Mouse (Mus musculus) lung, embryonic 14.5 days (tissue): ENCODE results near the gene Arrdc1. TPM values are rescaled to one million over a fixed set of nuclear protein-coding genes. Genes with fewer than 3 reads are reported as not detected.

Source experiments
- ATAC-seq: fragments of 200-750 bp; cut with Nextera tagmentation; 2 replicates; pipeline ENCODE4 v1.8.0; 2017; ENCODE audit warnings: mild to moderate bottlenecking, moderate TSS enrichment, moderate library complexity; ENCODE audit not compliant: insufficient read depth
- DNase-seq: peaks from one replicate; pipeline ENCODE4 v3.0.0-alpha.2; 2015
- H3K27ac ChIP-seq: fragments of 300-500 bp; sonication (generic); 2 replicates; pipeline ENCODE4 v1.5.1; 2014; ENCODE audit warnings: low read depth, mild to moderate bottlenecking, moderate library complexity
- H3K27me3 ChIP-seq: fragments of 300-500 bp; sonication (generic); 2 replicates; pipeline ENCODE4 v1.6.1; 2014; ENCODE audit warnings: low read length, control low read depth; ENCODE audit not compliant: insufficient read depth
- H3K36me3 ChIP-seq: fragments of 300-500 bp; sonication (generic); 2 replicates; pipeline ENCODE4 v1.6.1; 2014; ENCODE audit warnings: control low read depth; ENCODE audit not compliant: insufficient read depth
- H3K4me1 ChIP-seq: fragments of 300-500 bp; sonication (generic); 2 replicates; pipeline ENCODE4 v1.6.1; 2014; ENCODE audit warnings: antibody characterized with exemption, control low read depth; ENCODE audit not compliant: insufficient read depth
- H3K4me2 ChIP-seq: fragments of 300-500 bp; sonication (generic); 2 replicates; pipeline ENCODE4 v1.6.1; 2014; ENCODE audit warnings: mild to moderate bottlenecking
- H3K4me3 ChIP-seq: fragments of 300-500 bp; sonication (generic); 2 replicates; pipeline ENCODE4 v1.5.1; 2014; ENCODE audit warnings: low read depth, low read length
- H3K9ac ChIP-seq: fragments of 300-500 bp; sonication (generic); 2 replicates; pipeline ENCODE4 v1.6.1; 2014
- H3K9me3 ChIP-seq: fragments of 300-500 bp; sonication (generic); 2 replicates; pipeline ENCODE4 v1.6.1; 2016; ENCODE audit warnings: low read depth, low read length, control low read depth
- CTCF ChIP-seq: IDR thresholded peaks from 2 replicates; pipeline ENCODE4 v1.5.1; 2016; ENCODE audit warnings: antibody characterized with exemption, low read depth
- WGBS: fragments of 180-500 bp; shearing (Covaris S2); extraction: QIAGEN DNeasy Blood & Tissue Kit; methylation state at CpG from one replicate; pipeline ENCODE4 v1.1.7; 2014; 5-methylcytosine and 5-hydroxymethylcytosine counted together
- polyA plus RNA-seq: library from polyadenylated mRNA; unstranded; fragments of >200 nt; fragmentation: Nextera tagmentation; extraction: Ambion mirVana; gene quantifications from 2 replicates; pipeline ENCODE4 v1.2.1, GENCODE M21; 2014

The Arrdc1 gene
- polyA plus RNA-seq, 1 experiment from 2014 or later, result 76.4 TPM

DNA sequence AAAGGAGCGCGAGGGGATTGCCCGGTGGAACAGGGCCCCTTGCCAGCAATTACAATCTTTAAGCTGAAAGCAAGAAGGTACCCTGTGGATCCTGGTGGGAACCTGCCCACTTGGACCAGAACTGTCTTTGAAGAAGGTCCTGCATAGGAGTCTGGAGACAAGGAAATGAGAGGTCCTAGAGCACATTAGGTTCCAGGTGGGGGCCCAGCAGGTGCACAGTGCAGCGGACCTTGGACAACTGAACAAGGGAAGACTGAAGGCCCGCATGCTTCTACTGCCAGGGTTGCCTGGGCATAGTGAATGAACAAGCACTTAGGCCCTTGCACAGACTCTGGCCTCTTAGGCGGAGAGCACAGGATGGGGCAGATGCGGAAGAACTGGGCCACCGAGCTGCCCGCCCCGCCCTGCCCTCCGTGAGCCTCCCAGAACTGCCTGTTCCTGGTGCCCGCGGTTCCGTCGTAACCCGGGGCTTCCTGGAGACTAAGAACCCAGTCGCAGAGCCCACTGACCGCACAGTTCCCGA, 550 bp downstream of the Arrdc1 start:
- no peak; the same call in 1 of the 2 replicates for ATAC-seq
- Histone ChIP-seq H3K27ac (peak overlapping the region; percentile 80), H3K27me3 (no peaks in the 10 kb centered on the region), H3K4me2 (peak overlapping the region; percentile 97), H3K9ac (peak overlapping the region; percentile 71), H3K36me3 (no peaks in the 10 kb centered on the region), H3K9me3 (no peaks in the 10 kb centered on the region), H3K4me1 (no peaks in the 10 kb centered on the region), H3K4me3 (peak overlapping the region; percentile 64)
- WGBS, result 3% methylated on average over 19 of the region's 19 CpGs
- no peak for DNase-seq
- no peak for TF ChIP-seq CTCF

GRCm38 (mm10) chr2:24929593-24929992, 5.5 kb downstream of the Arrdc1 start:
- no peak overlapping the region for H3K4me2 ChIP-seq
- no peaks in the 10 kb centered on the region for H3K36me3 ChIP-seq
- 0 out of 2 replicates have a peak, but pooled peaks cover 4% of the 10 kb centered on the region for H3K4me1 ChIP-seq
- no peaks in the 10 kb centered on the region for H3K27me3 ChIP-seq
- ATAC-seq (no peak), DNase-seq (no peak)
- H3K4me3 ChIP-seq, result no peak overlapping the region
- no peak overlapping the region for H3K9ac ChIP-seq
- peak overlapping the region; percentile 81 for H3K27ac ChIP-seq
- no peaks in the 10 kb centered on the region for H3K9me3 ChIP-seq
- WGBS, result 83% methylated on average over 5 of the region's 5 CpGs
- no peak for TF ChIP-seq CTCF

- Histone ChIP-seq H3K4me3 (no peak overlapping the region), H3K4me1 (0 out of 2 replicates have a peak, but pooled peaks cover 4% of the 10 kb centered on the region), H3K36me3 (no peaks in the 10 kb centered on the region), H3K9me3 (no peaks in the 10 kb centered on the region), H3K27ac (peak overlapping the region; percentile 81), H3K4me2 (peak overlapping the region; percentile 37; the same call in 1 of the 2 replicates), H3K27me3 (no peaks in the 10 kb centered on the region), H3K9ac (no peak overlapping the region)
- DNase-seq (peak; percentile 42), ATAC-seq (peak; percentile 52; the same call in 1 of the 2 replicates)
- 24% methylated on average over 2 of the region's 2 CpGs for WGBS
- no peak for TF ChIP-seq CTCF
Observed at GRCm38 (mm10) chr2:24929119-24929518, 5.9 kb downstream of the Arrdc1 start.

DNA sequence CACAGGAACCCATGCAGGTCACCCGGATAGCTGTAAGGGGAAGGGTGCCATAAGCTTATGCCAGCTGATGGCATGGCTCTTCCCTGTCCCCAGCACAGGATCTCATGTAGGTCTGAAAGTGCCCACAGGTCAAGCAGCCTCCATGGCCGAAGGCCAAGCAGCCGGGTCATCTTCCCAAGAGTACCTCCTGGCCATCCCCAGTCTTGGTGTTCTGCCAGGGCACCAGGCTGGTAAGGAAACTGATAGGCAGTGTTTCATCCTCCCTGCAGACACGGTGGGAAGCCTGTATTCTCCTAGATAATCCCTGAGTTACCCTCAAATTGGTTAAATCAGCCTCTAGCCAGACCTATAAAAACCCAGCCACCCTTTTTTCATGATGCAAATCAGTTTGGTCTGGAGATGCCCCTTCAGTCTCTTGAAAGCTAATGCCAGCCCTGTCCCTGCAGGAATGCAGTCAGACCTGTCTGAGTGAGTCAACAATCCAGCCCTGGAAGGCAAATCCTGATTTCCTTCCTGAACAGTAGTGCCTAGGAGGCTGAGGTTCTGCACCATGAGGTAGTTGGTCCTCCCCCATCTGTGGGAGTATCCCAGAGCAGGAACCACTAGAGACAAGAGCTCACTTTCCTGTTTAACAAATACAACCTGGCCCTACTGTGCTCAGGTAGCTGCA, 7.1 kb downstream of the Arrdc1 start:
- Histone ChIP-seq H3K4me2 (peak overlapping the region; percentile 39), H3K4me1 (0 out of 2 replicates have a peak, but pooled peaks cover 4% of the 10 kb centered on the region), H3K9me3 (no peaks in the 10 kb centered on the region), H3K4me3 (no peak overlapping the region; the same call in 1 of the 2 replicates), H3K9ac (no peak overlapping the region), H3K36me3 (no peaks in the 10 kb centered on the region), H3K27ac (peak overlapping the region; percentile 93), H3K27me3 (no peaks in the 10 kb centered on the region)
- ATAC-seq (peak; percentile 93), DNase-seq (peak; percentile 78)
- no peak for TF ChIP-seq CTCF
- WGBS, result 42% methylated on average over 4 of the region's 4 CpGs

- Histone ChIP-seq H3K27me3 (no peaks in the 10 kb centered on the region), H3K27ac (peak overlapping the region; percentile 93), H3K9me3 (no peaks in the 10 kb centered on the region), H3K4me1 (0 out of 2 replicates have a peak, but pooled peaks cover 4% of the 10 kb centered on the region), H3K9ac (no peak overlapping the region), H3K36me3 (no peaks in the 10 kb centered on the region), H3K4me3 (no peak overlapping the region), H3K4me2 (0 out of 2 replicates have a peak overlapping the region, but pooled peaks have one; percentile 39)
- ATAC-seq (no peak), DNase-seq (peak; percentile 33)
- WGBS, result 49% methylated on average over 7 of the region's 7 CpGs
- no peak for TF ChIP-seq CTCF
Observed at GRCm38 (mm10) chr2:24926965-24927358, 8.1 kb downstream of the Arrdc1 start.

DNA sequence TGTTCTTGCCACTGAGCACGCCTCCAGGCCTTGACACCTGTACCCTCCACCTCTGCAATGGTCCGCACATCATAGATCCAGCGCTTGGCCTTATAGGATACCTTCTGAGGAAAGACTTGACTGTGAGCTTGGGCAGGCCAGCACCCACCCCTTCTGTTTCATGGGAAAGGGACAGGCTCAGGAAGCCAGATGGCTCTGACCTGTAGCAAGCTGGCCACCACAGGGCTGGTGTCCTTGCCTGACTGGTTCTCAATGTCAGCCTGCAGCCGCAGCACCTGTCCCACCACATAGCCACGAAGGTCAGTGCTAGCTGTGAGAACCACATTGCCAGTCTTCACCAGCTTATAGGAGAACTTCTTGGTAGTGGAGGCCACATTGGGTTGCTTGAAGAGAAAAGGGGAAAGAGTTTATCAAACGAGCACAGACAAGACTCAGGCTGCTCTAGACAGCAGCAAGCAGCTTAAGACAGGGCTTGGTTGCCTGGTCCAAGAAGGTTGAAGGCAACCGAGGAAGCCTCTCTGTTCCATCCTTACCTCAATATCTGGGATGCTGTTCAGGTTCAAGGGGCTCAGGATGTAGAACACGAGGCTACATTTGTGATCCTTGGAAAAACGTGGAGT, 8.6 kb downstream of the Arrdc1 start:
- Histone ChIP-seq H3K36me3 (no peaks in the 10 kb centered on the region), H3K4me3 (no peak overlapping the region), H3K4me1 (0 out of 2 replicates have a peak, but pooled peaks cover 4% of the 10 kb centered on the region), H3K9me3 (no peaks in the 10 kb centered on the region), H3K27me3 (no peaks in the 10 kb centered on the region), H3K4me2 (no peak overlapping the region), H3K9ac (no peak overlapping the region), H3K27ac (peak overlapping the region; percentile 93)
- ATAC-seq (no peak), DNase-seq (no peak)
- no peak for TF ChIP-seq CTCF
- 74% methylated on average over 9 of the region's 9 CpGs for WGBS

DNA sequence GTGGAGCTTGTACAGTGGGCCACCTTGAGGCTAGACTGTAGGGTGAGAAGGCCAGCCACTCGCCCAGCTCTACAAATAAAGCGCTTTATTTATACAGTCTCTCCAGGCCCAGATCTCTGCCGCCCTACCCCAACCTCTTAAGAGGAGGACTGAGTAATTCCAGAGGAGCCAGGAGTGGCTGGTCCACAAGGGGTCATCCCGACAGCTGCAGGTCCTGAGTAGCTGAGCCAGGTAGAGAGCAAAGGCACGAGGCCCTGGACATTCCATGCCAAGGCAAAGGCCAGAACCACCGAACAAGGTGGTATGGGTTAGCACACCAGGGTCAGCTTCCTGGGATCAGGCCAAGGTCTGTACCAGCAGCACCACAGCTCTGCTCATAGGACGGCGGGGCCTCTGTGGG, 9.8 kb downstream of the Arrdc1 start:
- H3K4me3 ChIP-seq, result no peak overlapping the region
- ATAC-seq (no peak), DNase-seq (no peak)
- WGBS, result 64% methylated on average over 8 of the region's 8 CpGs
- H3K9me3 ChIP-seq, result no peaks in the 10 kb centered on the region
- no peak overlapping the region for H3K9ac ChIP-seq
- no peak for TF ChIP-seq CTCF
- no peaks in the 10 kb centered on the region for H3K27me3 ChIP-seq
- 0 out of 2 replicates have a peak, but pooled peaks cover 4% of the 10 kb centered on the region for H3K4me1 ChIP-seq
- no peak overlapping the region for H3K4me2 ChIP-seq
- H3K27ac ChIP-seq, result no peak overlapping the region; the same call in 1 of the 2 replicates
- H3K36me3 ChIP-seq, result no peaks in the 10 kb centered on the region
